Mouse (Mus musculus) CH12.LX (cell line): ENCODE results near the gene Spib. TPM values are rescaled to one million over a fixed set of nuclear protein-coding genes. Genes with fewer than 3 reads are reported as not detected.

Experiments used
- DNase-seq: peaks from one replicate; pipeline ENCODE4 v3.0.0-alpha.2; 2013; ENCODE audit errors: extremely low read depth
- H3K27ac ChIP-seq: 2 replicates; pipeline ENCODE4 v1.5.1; 2012; ENCODE audit warnings: low read depth, mild to moderate bottlenecking, control low read depth, moderate library complexity; ENCODE audit not compliant: insufficient read depth
- H3K27me3 ChIP-seq: replicated peaks from 2 replicates; pipeline ENCODE3; 2012; ENCODE audit warnings: inconsistent platforms
- H3K36me3 ChIP-seq, 2 experiments: replicated peaks in 1 of 2; 2 replicates each; pipeline versions ENCODE3 to v1.6.1; 2012; ENCODE audit warnings: inconsistent platforms in 1 of 2, low read length in 1 of 2, mild to moderate bottlenecking in 1 of 2, mixed read lengths in 1 of 2, moderate library complexity in 1 of 2; ENCODE audit not compliant: control insufficient read depth in 1 of 2, insufficient read depth in 1 of 2
- H3K4me1 ChIP-seq, 2 experiments: 2 replicates each; pipeline ENCODE4 v1.6.1; 2012; ENCODE audit warnings: inconsistent platforms in 1 of 2, moderate library complexity in 1 of 2; ENCODE audit not compliant: insufficient read depth in 2 of 2, control insufficient read depth in 1 of 2
- H3K4me2 ChIP-seq: 2 replicates; pipeline ENCODE4 v1.6.1; 2012; ENCODE audit warnings: low read depth, mild to moderate bottlenecking, control low read depth; ENCODE audit not compliant: poor library complexity, insufficient read depth, severe bottlenecking
- H3K4me3 ChIP-seq, 3 experiments: fragments of 150-350 bp in 1 of 3; sonication (generic) in 1 of 3; replicated peaks in 1 of 3; 2 replicates each; pipeline versions ENCODE3 to v1.5.1; 2011 to 2012; ENCODE audit warnings: low read depth in 2 of 3, low read length in 2 of 3, mild to moderate bottlenecking in 2 of 3, moderate library complexity in 2 of 3, control low read depth in 1 of 3, improper control_type of control experiment in 1 of 3, inconsistent platforms in 1 of 3, mixed read lengths in 1 of 3; ENCODE audit not compliant: poor library complexity in 1 of 3
- H3K79me2 ChIP-seq: replicated peaks from 2 replicates; pipeline ENCODE4 v1.6.1; 2012; ENCODE audit warnings: mild to moderate bottlenecking, moderate library complexity; ENCODE audit not compliant: control insufficient read depth, poor library complexity, insufficient read depth, severe bottlenecking; ENCODE audit errors: extremely low read depth
- H3K9ac ChIP-seq: 2 replicates; pipeline ENCODE4 v1.6.1; 2012; ENCODE audit warnings: low read depth, mild to moderate bottlenecking, control low read depth, moderate library complexity; ENCODE audit not compliant: insufficient read depth
- H3K9me3 ChIP-seq: replicated peaks from 2 replicates; pipeline ENCODE3; 2012; ENCODE audit warnings: low read length, inconsistent platforms, mixed read lengths
- CHD1 ChIP-seq: IDR thresholded peaks from 2 replicates; pipeline ENCODE4 v1.6.1; 2012; ENCODE audit warnings: low read depth, low read length, improper control_type of control experiment, inconsistent platforms
- CHD2 ChIP-seq: IDR thresholded peaks from 2 replicates; pipeline ENCODE4 v1.6.1; 2011; ENCODE audit warnings: low read length, improper control_type of control experiment
- CTCF ChIP-seq, 2 experiments: IDR thresholded peaks in 1 of 2; conservative IDR thresholded peaks in 1 of 2; 2 replicates each; pipeline ENCODE4 v1.5.1; 2011 to 2012; ENCODE audit warnings: low read depth in 2 of 2, low read length in 2 of 2, improper control_type of control experiment in 1 of 2, inconsistent platforms in 1 of 2, mild to moderate bottlenecking in 1 of 2, moderate library complexity in 1 of 2
- E2F4 ChIP-seq: IDR thresholded peaks from 2 replicates; pipeline ENCODE4 v1.6.1; 2011; ENCODE audit warnings: low read depth, low read length, improper control_type of control experiment; ENCODE audit not compliant: insufficient replicate concordance
- EP300 ChIP-seq: IDR thresholded peaks from 2 replicates; pipeline ENCODE4 v1.6.1; 2011; ENCODE audit warnings: low read length, improper control_type of control experiment
- HCFC1 ChIP-seq: IDR thresholded peaks from 2 replicates; pipeline ENCODE4 v1.6.1; 2012; ENCODE audit warnings: low read depth, mild to moderate bottlenecking, inconsistent platforms, low read length, improper control_type of control experiment
- JUN ChIP-seq: IDR thresholded peaks from 2 replicates; pipeline ENCODE4 v1.6.1; 2011; ENCODE audit warnings: low read depth, mild to moderate bottlenecking, low read length, improper control_type of control experiment, moderate library complexity; ENCODE audit not compliant: insufficient read depth
- MXI1 ChIP-seq: IDR thresholded peaks from 2 replicates; pipeline ENCODE4 v1.6.1; 2011; ENCODE audit warnings: mild to moderate bottlenecking, low read depth, low read length, improper control_type of control experiment
- MYC ChIP-seq: IDR thresholded peaks from 2 replicates; pipeline ENCODE4 v1.6.1; 2011; ENCODE audit warnings: low read depth, mild to moderate bottlenecking, improper control_type of control experiment, low read length
- NRF1 ChIP-seq: IDR thresholded peaks from 2 replicates; pipeline ENCODE4 v1.6.1; 2014; ENCODE audit warnings: low read depth, mild to moderate bottlenecking, inconsistent platforms, low read length, improper control_type of control experiment, moderate library complexity
- PAX5 ChIP-seq: IDR thresholded peaks from 2 replicates; pipeline ENCODE4 v1.6.1; 2012; ENCODE audit warnings: low read length, inconsistent platforms, mixed read lengths
- SMC3 ChIP-seq: IDR thresholded peaks from 2 replicates; pipeline ENCODE4 v1.6.1; 2011; ENCODE audit warnings: low read depth, low read length, improper control_type of control experiment
- TCF12 ChIP-seq: IDR thresholded peaks from 2 replicates; pipeline ENCODE4 v1.6.1; 2014; ENCODE audit warnings: low read depth, mild to moderate bottlenecking, inconsistent platforms, low read length, improper control_type of control experiment
- UBTF ChIP-seq: IDR thresholded peaks from 2 replicates; pipeline ENCODE4 v1.6.1; 2012; ENCODE audit warnings: low read depth, mild to moderate bottlenecking, inconsistent platforms, low read length, improper control_type of control experiment, moderate library complexity
- USF1 ChIP-seq: IDR thresholded peaks from 2 replicates; pipeline ENCODE4 v1.6.1; 2014; ENCODE audit warnings: low read depth, mild to moderate bottlenecking, inconsistent platforms, low read length, improper control_type of control experiment
- USF2 ChIP-seq: conservative IDR thresholded peaks from 2 replicates; pipeline ENCODE4 v1.6.1; 2011; ENCODE audit warnings: low read depth, low read length, improper control_type of control experiment
- ZKSCAN1 ChIP-seq: IDR thresholded peaks from 2 replicates; pipeline ENCODE4 v1.6.1; 2012; ENCODE audit warnings: low read depth, inconsistent platforms, low read length, improper control_type of control experiment, borderline replicate concordance
- dilution Hi-C: fragments of 300-500 bp; cut with MboI; formaldehyde crosslinking; loops from 2 replicates; pipeline ENCODE4 v1.14.3; 2020; ENCODE audit warnings: low sequenced_read_pairs; ENCODE audit not compliant: extremely low pct_unique_long_range_greater_than_20kb, extremely low pct_ligation_motif_present
- in situ Hi-C: fragments of 300-500 bp; cut with MboI; formaldehyde crosslinking; loops from 3 replicates; pipeline ENCODE4 v1.14.3; 2019; ENCODE audit warnings: low sequenced_read_pairs, low pct_ligation_motif_present, low pct_unique_long_range_greater_than_20kb, mixed read lengths
- polyA plus RNA-seq: library from polyadenylated mRNA; unstranded; fragments of >175 nt; gene quantifications from 2 replicates; pipeline ENCODE4 v1.2.1, GENCODE M21; 2012; ENCODE audit warnings: low read depth; ENCODE audit not compliant: insufficient read length
- total RNA-seq, 2 experiments: library from RNA; depleted of rRNA; stranded (reverse); fragments of 300-350 nt in 1 of 2; fragments of >200 nt in 1 of 2; gene quantifications; 2 replicates each; pipeline ENCODE4 v1.2.3; 2012 to 2014

Gene Spib
- total and polyA plus RNA-seq, 3 experiments = 194 to 336 (median 200) TPM

GRCm38 (mm10) chr7:44487936-44488335 is 43.9 kb downstream of the Spib start:
- Histone ChIP-seq H3K79me2 (no peaks in the 10 kb centered on the region), H3K4me3 (no peak overlapping the region), H3K36me3 (peaks cover 29 to 69% of the 10 kb centered on the region in 2 experiments), H3K4me2 (no peak overlapping the region), H3K9ac (no peak overlapping the region), H3K27ac (no peak overlapping the region), H3K4me1 (no peaks in the 10 kb centered on the region), H3K27me3 (no peaks in the 10 kb centered on the region), H3K9me3 (no peaks in the 10 kb centered on the region)
- no peak for TF ChIP-seq NRF1
- no peak for TF ChIP-seq E2F4
- no peak for TF ChIP-seq MYC
- no peak for TF ChIP-seq CHD1
- TF ChIP-seq UBTF = no peak
- no peak for TF ChIP-seq USF1
- TF ChIP-seq TCF12 = no peak
- no peak for TF ChIP-seq HCFC1
- TF ChIP-seq USF2 = no peak
- DNase-seq = no peak
- dilution Hi-C loops (no loop called here), in situ Hi-C loops (loop anchor here (10.0 kb wide), 1 partner anchor 103 kb away; the partner anchor contains the start of genes 1700008O03Rik and Syt3)

- H3K4me3 ChIP-seq = no peak overlapping the region
- H3K9ac ChIP-seq = no peak overlapping the region
- TF ChIP-seq PAX5 (no peak), MXI1 (no peak)
- in situ Hi-C loops = loop anchor here (10.0 kb wide), 1 partner anchor 102 kb away; the partner anchor contains the start of genes 1700008O03Rik and Syt3
- H3K36me3 ChIP-seq = peaks cover 22 to 60% of the 10 kb centered on the region in 2 experiments
- no peaks in the 10 kb centered on the region for H3K79me2 ChIP-seq
- no peak overlapping the region for H3K27ac ChIP-seq
- H3K27me3 ChIP-seq = peaks cover 8% of the 10 kb centered on the region
- no peak for DNase-seq
- H3K9me3 ChIP-seq = no peaks in the 10 kb centered on the region
- no peaks in the 10 kb centered on the region for H3K4me1 ChIP-seq
- no peak overlapping the region for H3K4me2 ChIP-seq
- dilution Hi-C loops = no loop called here
Observed at GRCm38 (mm10) chr7:44486927-44487575, 44.8 kb downstream of the Spib start.

GRCm38 (mm10) chr7:44485572-44486195 is 46.2 kb downstream of the Spib start:
- in situ Hi-C loops = loop anchor here (10.0 kb wide), 1 partner anchor 101 kb away; the partner anchor contains the start of genes 1700008O03Rik and Syt3
- dilution Hi-C loops = no loop called here
- DNase-seq = no peak
- H3K9ac ChIP-seq = no peak overlapping the region
- H3K9me3 ChIP-seq = no peaks in the 10 kb centered on the region
- H3K27ac ChIP-seq = no peak overlapping the region
- H3K4me1 ChIP-seq = no peaks in the 10 kb centered on the region
- H3K36me3 ChIP-seq = peaks cover 9 to 46% of the 10 kb centered on the region in 2 experiments
- TF ChIP-seq JUN (no peak), MXI1 (no peak), SMC3 (no peak), EP300 (no peak), CTCF (conservative IDR thresholded peaks at IDR 0.05 in 1 of 2, IDR thresholded peaks at IDR 0.05 in 1 of 2; ENCODE audit: low read depth in 2 of 2, low read length in 2 of 2) (no peak), ZKSCAN1 (no peak), CHD2 (no peak)
- TF ChIP-seq, all 38 proteins: peak for 0
- no peaks in the 10 kb centered on the region for H3K79me2 ChIP-seq
- no peak overlapping the region for H3K4me2 ChIP-seq
- no peak overlapping the region for H3K4me3 ChIP-seq
- peaks cover 17% of the 10 kb centered on the region for H3K27me3 ChIP-seq
